Mouse (Mus musculus): ENCODE data around the gene Olfr108. TPM values are rescaled to one million over a fixed set of nuclear protein-coding genes. Genes with fewer than 3 reads are reported as not detected.

Olfr108 gene
- polyA plus RNA-seq (2015; fragmentation: Nextera tagmentation; extraction: Ambion mirVana), result not detected in 2 replicates

DNA sequence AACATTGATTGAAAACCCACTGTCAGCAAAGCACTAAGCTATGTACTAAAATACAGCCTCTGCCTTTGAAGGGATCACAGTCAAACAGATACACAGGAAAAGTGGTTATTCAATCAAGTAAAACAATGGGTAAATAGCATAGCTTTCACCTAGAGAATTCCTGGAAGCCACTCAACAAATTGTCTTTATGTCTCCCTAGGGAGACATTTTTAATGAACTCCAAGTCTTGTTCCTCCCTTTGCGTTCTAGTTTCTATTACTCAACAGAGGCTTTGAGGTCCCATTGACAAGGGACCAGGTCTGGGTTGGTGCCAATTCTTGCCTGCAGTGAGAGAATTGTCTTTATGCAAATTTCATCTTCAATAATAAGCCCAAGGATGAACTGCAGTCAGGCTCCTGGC, at the start of gene Olfr108:
TSS of gene Olfr108 (plus strand) at position 301 of the 400 bp plus-strand sequence.
- Histone ChIP-seq H3K4me3 (no peak within 1 kb of the TSS), H3K9me3 (no peaks in the 10 kb centered on the region), H3K4me1 (no peaks in the 10 kb centered on the region), H3K36me3 (no peaks in the 10 kb centered on the region), H3K9ac (no peak within 1 kb of the TSS), H3K4me2 (no peak within 1 kb of the TSS), H3K27ac (no peak within 1 kb of the TSS), H3K27me3 (no peaks in the 10 kb centered on the region)
- WGBS, result 81% methylated on average over 1 of the region's 1 CpGs
- no peak for ATAC-seq (ENCODE audit: borderline replicate concordance, extremely low read depth, low FRiP score, low TSS enrichment)

DNA sequence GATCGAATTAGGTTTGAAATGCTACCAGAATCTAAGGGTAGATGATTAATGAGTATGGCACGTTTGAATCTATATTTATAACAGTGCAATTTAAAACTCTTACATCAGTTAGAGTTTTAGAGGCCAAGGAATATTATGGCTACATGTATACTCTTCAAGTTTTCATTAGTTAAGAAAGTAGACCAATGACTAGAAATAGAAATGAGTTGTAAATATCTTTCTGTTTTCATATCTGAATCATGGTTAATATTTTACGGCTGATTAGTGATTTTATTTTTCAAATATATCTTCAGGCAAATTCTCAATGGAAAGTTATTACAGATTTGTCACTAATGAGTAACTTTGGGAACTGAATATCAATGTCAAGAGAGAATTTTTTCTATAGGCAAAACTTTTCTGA, 46.4 kb upstream of the Olfr108 start, which contains the start of gene Olfr107:
TSS of gene Olfr107 (plus strand) at position 301 of the 400 bp plus-strand sequence.
- H3K27me3 ChIP-seq, result no peaks in the 10 kb centered on the region
- no peak within 1 kb of the TSS for H3K4me2 ChIP-seq
- H3K4me1 ChIP-seq, result no peaks in the 10 kb centered on the region
- no peak within 1 kb of the TSS for H3K9ac ChIP-seq
- H3K36me3 ChIP-seq, result no peaks in the 10 kb centered on the region
- 72% methylated on average over 3 of the region's 3 CpGs for WGBS
- no peaks in the 10 kb centered on the region for H3K9me3 ChIP-seq
- H3K27ac ChIP-seq, result no peak within 1 kb of the TSS
- no peak within 1 kb of the TSS for H3K4me3 ChIP-seq
- no peak for ATAC-seq (ENCODE audit: borderline replicate concordance, extremely low read depth, low FRiP score, low TSS enrichment)

DNA sequence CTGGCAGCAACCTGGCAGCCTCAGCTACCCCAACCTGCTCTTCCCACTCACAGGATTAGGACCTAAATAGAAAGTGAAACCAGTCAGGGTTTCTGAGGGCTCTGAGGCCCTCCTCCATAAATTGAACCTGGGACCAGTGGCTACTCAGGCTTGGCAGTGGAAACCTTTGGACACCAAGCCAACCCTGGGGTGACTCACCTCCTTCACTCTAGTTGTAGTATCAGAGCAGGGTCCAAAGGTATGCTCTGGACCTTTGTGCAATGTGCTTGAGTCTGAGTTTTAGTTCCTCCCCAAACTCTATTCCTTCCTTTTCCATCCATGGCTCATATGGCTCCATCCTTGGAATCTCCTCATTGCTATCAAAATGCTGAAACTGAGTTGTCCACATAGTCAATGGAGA, 31.9 kb upstream of the Olfr108 start:
- no peaks in the 10 kb centered on the region for H3K36me3 ChIP-seq
- no peak overlapping the region for H3K4me2 ChIP-seq
- H3K4me3 ChIP-seq, result no peak overlapping the region
- no peaks in the 10 kb centered on the region for H3K9me3 ChIP-seq
- no peaks in the 10 kb centered on the region for H3K4me1 ChIP-seq
- no peak overlapping the region for H3K9ac ChIP-seq
- H3K27me3 ChIP-seq, result no peaks in the 10 kb centered on the region
- H3K27ac ChIP-seq, result no peak overlapping the region
- no peak for ATAC-seq (ENCODE audit: borderline replicate concordance, extremely low read depth, low FRiP score, low TSS enrichment)

DNA sequence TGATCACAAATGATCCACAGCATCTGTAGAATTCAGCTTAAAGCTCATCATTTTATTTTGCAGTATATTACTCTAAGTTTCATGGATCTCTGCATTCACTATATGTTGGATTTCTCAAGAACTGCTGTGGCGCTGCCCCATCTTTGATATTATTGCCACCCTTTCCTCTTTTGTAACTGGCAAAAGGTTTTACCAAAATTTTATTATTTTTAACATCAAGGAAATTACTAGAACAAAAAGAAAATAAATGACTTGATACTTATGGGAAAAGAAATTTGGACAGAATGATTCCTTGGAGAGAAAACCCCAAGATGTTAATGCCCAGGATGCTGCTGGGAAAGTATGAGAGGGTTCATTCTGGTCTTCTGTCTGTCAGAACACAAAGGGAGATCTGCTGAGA, 13.3 kb downstream of the Olfr108 start, which contains the start of gene Olfr109:
TSS of gene Olfr109 (plus strand) at position 301 of the 400 bp plus-strand sequence.
- ATAC-seq (ENCODE audit: borderline replicate concordance, extremely low read depth, low FRiP score, low TSS enrichment), result no peak
- H3K27ac ChIP-seq, result no peak within 1 kb of the TSS
- H3K4me2 ChIP-seq, result no peak within 1 kb of the TSS
- H3K27me3 ChIP-seq, result no peaks in the 10 kb centered on the region
- no peaks in the 10 kb centered on the region for H3K4me1 ChIP-seq
- no peak within 1 kb of the TSS for H3K9ac ChIP-seq
- no peaks in the 10 kb centered on the region for H3K9me3 ChIP-seq
- H3K4me3 ChIP-seq, result no peak within 1 kb of the TSS
- H3K36me3 ChIP-seq, result no peaks in the 10 kb centered on the region
- WGBS, result 93% methylated on average over 1 of the region's 1 CpGs

DNA sequence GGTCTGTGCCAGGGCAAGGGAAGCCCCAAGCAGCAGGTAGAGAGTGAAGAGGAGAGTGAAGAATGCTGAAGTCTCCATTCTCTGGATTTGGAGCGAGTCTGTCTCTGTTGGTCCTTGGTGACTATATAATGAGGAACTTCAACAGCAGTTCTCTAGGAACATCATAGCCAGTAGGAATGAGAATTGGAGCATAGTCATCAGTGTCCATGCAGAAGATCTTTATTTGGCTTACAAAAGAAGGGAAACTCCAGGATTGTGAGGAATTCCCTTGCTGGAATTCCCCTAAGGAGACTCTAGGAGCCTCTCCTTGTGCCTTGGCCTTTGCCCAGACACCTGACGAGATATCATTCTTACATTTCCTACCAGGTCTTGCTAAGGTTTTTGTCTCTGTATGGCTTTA, 38.2 kb downstream of the Olfr108 start, which contains the start of gene H2-M2:
TSS of gene H2-M2 (minus strand) at position 101 of the 400 bp plus-strand sequence.
- Histone ChIP-seq H3K4me1 (no peaks in the 10 kb centered on the region), H3K27ac (no peak within 1 kb of the TSS), H3K9ac (no peak within 1 kb of the TSS), H3K36me3 (no peaks in the 10 kb centered on the region), H3K4me3 (no peak within 1 kb of the TSS), H3K27me3 (no peaks in the 10 kb centered on the region), H3K9me3 (no peaks in the 10 kb centered on the region), H3K4me2 (no peak within 1 kb of the TSS)
- 76% methylated on average over 2 of the region's 2 CpGs for WGBS
- ATAC-seq (ENCODE audit: borderline replicate concordance, extremely low read depth, low FRiP score, low TSS enrichment), result no peak

DNA sequence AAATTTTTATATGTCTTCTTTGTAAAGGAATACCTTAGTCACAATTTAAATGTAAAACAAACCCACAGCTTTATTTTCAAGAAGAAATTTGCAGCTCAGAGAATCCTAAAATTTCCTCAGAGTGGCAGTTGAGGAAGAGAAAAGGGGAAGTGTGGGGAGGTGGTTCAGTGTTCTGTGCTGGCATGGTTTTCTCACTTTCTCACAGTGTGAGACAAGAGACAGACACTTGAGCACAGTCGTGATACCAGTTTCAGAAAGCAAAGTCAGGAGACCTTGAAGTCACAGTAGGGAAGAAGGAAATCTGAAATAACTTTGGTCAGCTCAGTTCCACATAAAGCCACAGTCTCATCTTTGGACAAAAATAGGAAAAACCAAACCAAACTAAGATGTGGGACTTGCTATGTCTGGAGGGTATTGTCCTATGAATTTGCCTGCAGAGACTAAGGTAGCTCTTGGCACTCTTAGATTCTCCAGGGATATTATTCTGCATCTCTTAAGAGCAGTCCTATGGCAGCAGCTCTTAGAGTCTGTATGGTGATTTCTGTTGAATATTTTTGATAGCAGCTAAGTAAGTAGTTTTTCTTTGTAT, 46.7 kb downstream of the Olfr108 start, which contains the start of gene Olfr110:
TSS of gene Olfr110 (plus strand) at position 539 of the 589 bp plus-strand sequence.
- Histone ChIP-seq H3K4me3 (no peak within 1 kb of the TSS), H3K36me3 (no peaks in the 10 kb centered on the region)
- 32% methylated on average over 1 of the region's 1 CpGs for WGBS

More for the DNA sequence above, 46.7 kb downstream of the Olfr108 start, which contains the start of gene Olfr110:
- Histone ChIP-seq H3K27me3 (no peaks in the 10 kb centered on the region), H3K4me2 (no peak within 1 kb of the TSS), H3K4me1 (no peaks in the 10 kb centered on the region), H3K27ac (no peak within 1 kb of the TSS), H3K9me3 (no peaks in the 10 kb centered on the region), H3K9ac (no peak within 1 kb of the TSS)
- ATAC-seq (ENCODE audit: borderline replicate concordance, extremely low read depth, low FRiP score, low TSS enrichment), result no peak

Other genes with a start within 250 kb of the Olfr108 start
- not detected in 2 replicates for gene Olfr94, start 244.5 kb upstream of the Olfr108 start, polyA plus RNA-seq (2015; fragmentation: Nextera tagmentation; extraction: Ambion mirVana)
- not detected in 2 replicates for gene Olfr95, start 232.4 kb upstream of the Olfr108 start, polyA plus RNA-seq (2015; fragmentation: Nextera tagmentation; extraction: Ambion mirVana)
- gene Olfr96, start 225.3 kb upstream of the Olfr108 start, polyA plus RNA-seq (2015; fragmentation: Nextera tagmentation; extraction: Ambion mirVana), result not detected in 2 replicates
- not detected in 2 replicates for gene Olfr97, start 208.2 kb upstream of the Olfr108 start, polyA plus RNA-seq (2015; fragmentation: Nextera tagmentation; extraction: Ambion mirVana)
- gene Olfr98, start 181.7 kb upstream of the Olfr108 start, polyA plus RNA-seq (2015; fragmentation: Nextera tagmentation; extraction: Ambion mirVana), result not detected in 2 replicates
- 2.2 and 3.0 TPM in 2 replicates for gene H2-M3, start 175.3 kb upstream of the Olfr108 start, polyA plus RNA-seq (2015; fragmentation: Nextera tagmentation; extraction: Ambion mirVana)
- not detected in 2 replicates for gene Olfr99, start 162.0 kb upstream of the Olfr108 start, polyA plus RNA-seq (2015; fragmentation: Nextera tagmentation; extraction: Ambion mirVana)
- gene Olfr101, start 141.2 kb upstream of the Olfr108 start, polyA plus RNA-seq (2015; fragmentation: Nextera tagmentation; extraction: Ambion mirVana), result not detected in 2 replicates
- gene Olfr102, start 128.4 kb upstream of the Olfr108 start, polyA plus RNA-seq (2015; fragmentation: Nextera tagmentation; extraction: Ambion mirVana), result not detected in 2 replicates
- gene Olfr103, start 105.8 kb upstream of the Olfr108 start, polyA plus RNA-seq (2015; fragmentation: Nextera tagmentation; extraction: Ambion mirVana), result not detected in 2 replicates
- not detected in 2 replicates for gene Olfr104-ps, start 85.9 kb upstream of the Olfr108 start, polyA plus RNA-seq (2015; fragmentation: Nextera tagmentation; extraction: Ambion mirVana)
- gene Olfr105-ps, start 66.4 kb upstream of the Olfr108 start, polyA plus RNA-seq (2015; fragmentation: Nextera tagmentation; extraction: Ambion mirVana), result not detected in 2 replicates
- not detected in 2 replicates for gene Olfr106-ps, start 55.1 kb upstream of the Olfr108 start, polyA plus RNA-seq (2015; fragmentation: Nextera tagmentation; extraction: Ambion mirVana)
- not detected in 2 replicates for gene Olfr107, start 46.3 kb upstream of the Olfr108 start, polyA plus RNA-seq (2015; fragmentation: Nextera tagmentation; extraction: Ambion mirVana)
- not detected in 2 replicates for gene Olfr109, start 13.4 kb downstream of the Olfr108 start, polyA plus RNA-seq (2015; fragmentation: Nextera tagmentation; extraction: Ambion mirVana)
- gene H2-M2, start 38.1 kb downstream of the Olfr108 start, polyA plus RNA-seq (2015; fragmentation: Nextera tagmentation; extraction: Ambion mirVana), result 0.11 TPM in 1 of 2 replicates, not detected in the other
- gene Olfr110, start 47.0 kb downstream of the Olfr108 start, polyA plus RNA-seq (2015; fragmentation: Nextera tagmentation; extraction: Ambion mirVana), result not detected in 2 replicates
- gene Olfr111, start 62.5 kb downstream of the Olfr108 start, polyA plus RNA-seq (2015; fragmentation: Nextera tagmentation; extraction: Ambion mirVana), result not detected in 2 replicates
- not detected in 2 replicates for gene Olfr112, start 124.0 kb downstream of the Olfr108 start, polyA plus RNA-seq (2015; fragmentation: Nextera tagmentation; extraction: Ambion mirVana)
- gene Olfr113, start 132.2 kb downstream of the Olfr108 start, polyA plus RNA-seq (2015; fragmentation: Nextera tagmentation; extraction: Ambion mirVana), result not detected in 2 replicates
- not detected in 2 replicates for gene Olfr114, start 147.3 kb downstream of the Olfr108 start, polyA plus RNA-seq (2015; fragmentation: Nextera tagmentation; extraction: Ambion mirVana)
- gene Olfr115, start 181.6 kb downstream of the Olfr108 start, polyA plus RNA-seq (2015; fragmentation: Nextera tagmentation; extraction: Ambion mirVana), result not detected in 2 replicates
- not detected in 2 replicates for gene Olfr116, start 181.7 kb downstream of the Olfr108 start, polyA plus RNA-seq (2015; fragmentation: Nextera tagmentation; extraction: Ambion mirVana)
- not detected in 2 replicates for gene Olfr117, start 218.3 kb downstream of the Olfr108 start, polyA plus RNA-seq (2015; fragmentation: Nextera tagmentation; extraction: Ambion mirVana)
- gene Olfr118, start 221.5 kb downstream of the Olfr108 start, polyA plus RNA-seq (2015; fragmentation: Nextera tagmentation; extraction: Ambion mirVana), result not detected in 2 replicates